Mouse (Mus musculus) spleen, adult 2 months (tissue): ENCODE results near the gene Vmn2r73.
"Not testable (repeated sequence)": the region's sequence is repeated elsewhere in the genome, so short reads cannot be mapped to it uniquely, and the experiment has no call there.

ENCODE experiments used
- CTCF ChIP-seq: fragments of 200-500 bp; IDR thresholded peaks from 2 replicates; pipeline ENCODE4 v1.5.1; 2011; ENCODE audit warnings: mild to moderate bottlenecking, inconsistent platforms; ENCODE audit not compliant: insufficient read depth, insufficient read length, insufficient replicate concordance; ENCODE audit errors: extremely low read depth
- POLR2A ChIP-seq: fragments of 200-500 bp; IDR thresholded peaks from 2 replicates; pipeline ENCODE4 v1.6.1; 2011; ENCODE audit warnings: low read depth, low read length, inconsistent platforms

- not testable (repeated sequence) for TF ChIP-seq POLR2A, CTCF
Observed at GRCm38 (mm10) chr7:85818092-85818491, 58.0 kb downstream of the Vmn2r73 start.
